Mouse (Mus musculus) limb, embryonic 13.5 days (tissue): Measurements from ENCODE around the gene Nedd4. TPM values are rescaled to one million over a fixed set of nuclear protein-coding genes. Genes with fewer than 3 reads are reported as not detected.
A peak's percentile ranks its signal among the peaks of the same experiment; 100 is the strongest.

Source experiments
- ATAC-seq: fragments of 200-750 bp; cut with Nextera tagmentation; 2 replicates; pipeline ENCODE4 v1.8.0; 2017; ENCODE audit warnings: low read depth, moderate number of reproducible peaks, moderate TSS enrichment; ENCODE audit not compliant: low FRiP score
- H3K27ac ChIP-seq: fragments of 300-500 bp; sonication (generic); 2 replicates; pipeline ENCODE4 v1.5.1; 2015; ENCODE audit warnings: inconsistent platforms, mild to moderate bottlenecking, moderate library complexity
- H3K27me3 ChIP-seq: fragments of 300-500 bp; sonication (generic); 2 replicates; pipeline ENCODE4 v1.6.1; 2015; ENCODE audit warnings: mild to moderate bottlenecking, inconsistent platforms
- H3K36me3 ChIP-seq: fragments of 300-500 bp; sonication (generic); 2 replicates; pipeline ENCODE4 v1.6.1; 2015; ENCODE audit warnings: inconsistent platforms, mild to moderate bottlenecking, moderate library complexity
- H3K4me1 ChIP-seq: fragments of 300-500 bp; sonication (generic); 2 replicates; pipeline ENCODE4 v1.6.1; 2015; ENCODE audit warnings: inconsistent platforms
- H3K4me2 ChIP-seq: fragments of 300-500 bp; sonication (generic); replicated peaks from 2 replicates; pipeline ENCODE4 v1.6.1; 2015; ENCODE audit warnings: inconsistent platforms, mild to moderate bottlenecking, moderate library complexity
- H3K4me3 ChIP-seq: fragments of 300-500 bp; sonication (generic); 2 replicates; pipeline ENCODE4 v1.5.1; 2015; ENCODE audit warnings: moderate library complexity, mild to moderate bottlenecking, inconsistent platforms
- H3K9ac ChIP-seq: fragments of 300-500 bp; sonication (generic); 2 replicates; pipeline ENCODE4 v1.6.1; 2015; ENCODE audit warnings: mild to moderate bottlenecking, inconsistent platforms
- H3K9me3 ChIP-seq: fragments of 300-500 bp; sonication (generic); 2 replicates; pipeline ENCODE4 v1.6.1; 2016; ENCODE audit warnings: inconsistent platforms
- WGBS: fragments of 180-500 bp; shearing (Covaris S2); methylation state at CpG from one replicate; pipeline ENCODE4 v1.1.7; 2015; 5-methylcytosine and 5-hydroxymethylcytosine counted together
- polyA plus RNA-seq: library from polyadenylated mRNA; unstranded; fragments of >200 nt; fragmentation: Nextera tagmentation; extraction: Ambion mirVana; gene quantifications from 2 replicates; pipeline ENCODE4 v1.2.1, GENCODE M21; 2015

Nedd4 gene
- polyA plus RNA-seq, 1 experiment from 2014 or later: 779 TPM

- Histone ChIP-seq H3K4me1 (peaks cover 29% of the 10 kb centered on the region), H3K27me3 (peaks cover 35% of the 10 kb centered on the region), H3K36me3 (no peaks in the 10 kb centered on the region), H3K4me3 (no peak overlapping the region), H3K4me2 (peak overlapping the region; percentile 16; the same call in 1 of the 2 replicates), H3K9ac (no peak overlapping the region), H3K9me3 (no peaks in the 10 kb centered on the region), H3K27ac (no peak overlapping the region)
- WGBS: 20% methylated on average over 4 of the region's 4 CpGs
- ATAC-seq: no peak
These were observed 119.3 kb downstream of the Nedd4 start for GRCm38 (mm10) chr9:72781466-72781865.

GRCm38 (mm10) chr9:72782121-72782520 is 120.0 kb downstream of the Nedd4 start:
- 21% methylated on average over 8 of the region's 8 CpGs for WGBS
- no peak overlapping the region for H3K27ac ChIP-seq
- no peaks in the 10 kb centered on the region for H3K9me3 ChIP-seq
- peak overlapping the region; percentile 19; the same call in 1 of the 2 replicates for H3K4me2 ChIP-seq
- H3K4me3 ChIP-seq: no peak overlapping the region
- peaks cover 35% of the 10 kb centered on the region for H3K27me3 ChIP-seq
- H3K36me3 ChIP-seq: no peaks in the 10 kb centered on the region
- H3K9ac ChIP-seq: no peak overlapping the region
- H3K4me1 ChIP-seq: peaks cover 29% of the 10 kb centered on the region
- peak; percentile 51; the same call in 1 of the 2 replicates for ATAC-seq

GRCm38 (mm10) chr9:72787732-72788131 is 125.6 kb downstream of the Nedd4 start:
- no peaks in the 10 kb centered on the region for H3K9me3 ChIP-seq
- H3K9ac ChIP-seq: no peak overlapping the region
- ATAC-seq: no peak
- H3K4me3 ChIP-seq: no peak overlapping the region
- H3K36me3 ChIP-seq: no peaks in the 10 kb centered on the region
- peaks cover 16% of the 10 kb centered on the region for H3K4me1 ChIP-seq
- peaks cover 3% of the 10 kb centered on the region; the same call in 1 of the 2 replicates for H3K27me3 ChIP-seq
- H3K4me2 ChIP-seq: no peak overlapping the region
- WGBS: 94% methylated on average over 1 of the region's 1 CpGs
- no peak overlapping the region for H3K27ac ChIP-seq

GRCm38 (mm10) chr9:72790530-72791212 is 128.5 kb downstream of the Nedd4 start:
- H3K4me3 ChIP-seq: no peak overlapping the region
- H3K4me2 ChIP-seq: peak overlapping the region; percentile 30

GRCm38 (mm10) chr9:72791213-72791582 is 129.1 kb downstream of the Nedd4 start:
- peak; percentile 28 for ATAC-seq
- H3K27me3 ChIP-seq: no peaks in the 10 kb centered on the region; the same call in 1 of the 2 replicates
- no peak overlapping the region for H3K4me3 ChIP-seq
- peak overlapping the region; percentile 31 for H3K4me2 ChIP-seq
- no peak overlapping the region for H3K9ac ChIP-seq
- no peak overlapping the region for H3K27ac ChIP-seq
- H3K9me3 ChIP-seq: no peaks in the 10 kb centered on the region; the same call in 1 of the 2 replicates
- no peaks in the 10 kb centered on the region for H3K36me3 ChIP-seq
- peaks cover 16% of the 10 kb centered on the region for H3K4me1 ChIP-seq
- 20% methylated on average over 10 of the region's 10 CpGs for WGBS

More at GRCm38 (mm10) chr9:72790530-72791212, 128.5 kb downstream of the Nedd4 start:
- no peaks in the 10 kb centered on the region; the same call in 1 of the 2 replicates for H3K27me3 ChIP-seq
- ATAC-seq: 0 out of 2 replicates have a peak, but pooled peaks have one; percentile 24
- H3K4me1 ChIP-seq: peaks cover 16% of the 10 kb centered on the region
- H3K9ac ChIP-seq: no peak overlapping the region
- WGBS: 45% methylated on average over 14 of the region's 14 CpGs
- H3K9me3 ChIP-seq: no peaks in the 10 kb centered on the region; the same call in 1 of the 2 replicates
- no peaks in the 10 kb centered on the region for H3K36me3 ChIP-seq
- peak overlapping the region; percentile 48; the same call in 1 of the 2 replicates for H3K27ac ChIP-seq

- H3K4me2 ChIP-seq: peak overlapping the region; percentile 30; the same call in 1 of the 2 replicates
- 8% methylated on average over 6 of the region's 6 CpGs for WGBS
- ATAC-seq: no peak
- no peak overlapping the region for H3K4me3 ChIP-seq
- no peak overlapping the region for H3K27ac ChIP-seq
- peaks cover 16% of the 10 kb centered on the region for H3K4me1 ChIP-seq
- no peak overlapping the region for H3K9ac ChIP-seq
- no peaks in the 10 kb centered on the region; the same call in 1 of the 2 replicates for H3K27me3 ChIP-seq
- no peaks in the 10 kb centered on the region for H3K36me3 ChIP-seq
- no peaks in the 10 kb centered on the region; the same call in 1 of the 2 replicates for H3K9me3 ChIP-seq
These were observed 129.5 kb downstream of the Nedd4 start for GRCm38 (mm10) chr9:72791681-72792080.

- H3K4me1 ChIP-seq: peaks cover 20% of the 10 kb centered on the region
- no peak overlapping the region for H3K4me2 ChIP-seq
- H3K36me3 ChIP-seq: no peaks in the 10 kb centered on the region
- no peak for ATAC-seq
- WGBS: 84% methylated on average over 3 of the region's 3 CpGs
- H3K27me3 ChIP-seq: peaks cover 2% of the 10 kb centered on the region; the same call in 1 of the 2 replicates
- no peak overlapping the region for H3K9ac ChIP-seq
- no peaks in the 10 kb centered on the region; the same call in 1 of the 2 replicates for H3K9me3 ChIP-seq
- H3K27ac ChIP-seq: no peak overlapping the region
- H3K4me3 ChIP-seq: no peak overlapping the region
These were observed 133.1 kb downstream of the Nedd4 start for GRCm38 (mm10) chr9:72795243-72795642.

GRCm38 (mm10) chr9:72797136-72797621 is 135.0 kb downstream of the Nedd4 start:
- 43% methylated on average over 9 of the region's 9 CpGs for WGBS
- Histone ChIP-seq H3K4me1 (peaks cover 4% of the 10 kb centered on the region; the same call in 1 of the 2 replicates), H3K27me3 (0 out of 2 replicates have a peak, but pooled peaks cover 2% of the 10 kb centered on the region), H3K9ac (no peak overlapping the region), H3K4me2 (no peak overlapping the region), H3K4me3 (no peak overlapping the region), H3K27ac (no peak overlapping the region), H3K9me3 (no peaks in the 10 kb centered on the region; the same call in 1 of the 2 replicates), H3K36me3 (no peaks in the 10 kb centered on the region)
- ATAC-seq: no peak

Other genes starting within 250 kb of the Nedd4 start
- gene Mns1, start 224.3 kb upstream of the Nedd4 start, polyA plus RNA-seq: 25.0 and 30.1 TPM in 2 replicates
- gene Tex9, start 170.1 kb upstream of the Nedd4 start, polyA plus RNA-seq: 36.3 and 43.1 TPM in 2 replicates
- 10.4 and 10.9 TPM in 2 replicates for gene Rfx7, start 130.1 kb upstream of the Nedd4 start, polyA plus RNA-seq
- gene Prtg, start 144.5 kb downstream of the Nedd4 start, polyA plus RNA-seq: 0.36 and 1.0 TPM in 2 replicates